Mouse (Mus musculus) CH12.LX (cell line): ENCODE measurements at regions not wholly inside any gene's neighbourhood (a gene's known extent, or its start where the extent isn't known, plus 50 kb on each side); places are given as distances from the start of the nearest gene placed in this dataset.
A peak's percentile ranks its signal among the peaks of the same experiment; 100 is the strongest.

Source experiments
- DNase-seq: peaks from one replicate; pipeline ENCODE4 v3.0.0-alpha.2; 2013; ENCODE audit errors: extremely low read depth
- H3K27ac ChIP-seq: 2 replicates; pipeline ENCODE4 v1.5.1; 2012; ENCODE audit warnings: low read depth, mild to moderate bottlenecking, control low read depth, moderate library complexity; ENCODE audit not compliant: insufficient read depth
- H3K27me3 ChIP-seq: replicated peaks from 2 replicates; pipeline ENCODE3; 2012; ENCODE audit warnings: inconsistent platforms
- H3K36me3 ChIP-seq, 2 experiments: replicated peaks in 1 of 2; 2 replicates each; pipeline versions ENCODE3 to v1.6.1; 2012; ENCODE audit warnings: inconsistent platforms in 1 of 2, low read length in 1 of 2, mild to moderate bottlenecking in 1 of 2, mixed read lengths in 1 of 2, moderate library complexity in 1 of 2; ENCODE audit not compliant: control insufficient read depth in 1 of 2, insufficient read depth in 1 of 2
- H3K4me1 ChIP-seq, 2 experiments: 2 replicates each; pipeline ENCODE4 v1.6.1; 2012; ENCODE audit warnings: inconsistent platforms in 1 of 2, moderate library complexity in 1 of 2; ENCODE audit not compliant: insufficient read depth in 2 of 2, control insufficient read depth in 1 of 2
- H3K4me2 ChIP-seq: 2 replicates; pipeline ENCODE4 v1.6.1; 2012; ENCODE audit warnings: low read depth, mild to moderate bottlenecking, control low read depth; ENCODE audit not compliant: poor library complexity, insufficient read depth, severe bottlenecking
- H3K4me3 ChIP-seq, 3 experiments: fragments of 150-350 bp in 1 of 3; sonication (generic) in 1 of 3; replicated peaks in 1 of 3; 2 replicates each; pipeline versions ENCODE3 to v1.5.1; 2011 to 2012; ENCODE audit warnings: low read depth in 2 of 3, low read length in 2 of 3, mild to moderate bottlenecking in 2 of 3, moderate library complexity in 2 of 3, control low read depth in 1 of 3, improper control_type of control experiment in 1 of 3, inconsistent platforms in 1 of 3, mixed read lengths in 1 of 3; ENCODE audit not compliant: poor library complexity in 1 of 3
- H3K79me2 ChIP-seq: replicated peaks from 2 replicates; pipeline ENCODE4 v1.6.1; 2012; ENCODE audit warnings: mild to moderate bottlenecking, moderate library complexity; ENCODE audit not compliant: control insufficient read depth, poor library complexity, insufficient read depth, severe bottlenecking; ENCODE audit errors: extremely low read depth
- H3K9ac ChIP-seq: 2 replicates; pipeline ENCODE4 v1.6.1; 2012; ENCODE audit warnings: low read depth, mild to moderate bottlenecking, control low read depth, moderate library complexity; ENCODE audit not compliant: insufficient read depth
- H3K9me3 ChIP-seq: replicated peaks from 2 replicates; pipeline ENCODE3; 2012; ENCODE audit warnings: low read length, inconsistent platforms, mixed read lengths
- BHLHE40 ChIP-seq: IDR thresholded peaks from 2 replicates; pipeline ENCODE4 v1.6.1; 2011; ENCODE audit warnings: mild to moderate bottlenecking, low read depth, low read length, improper control_type of control experiment
- CHD1 ChIP-seq: IDR thresholded peaks from 2 replicates; pipeline ENCODE4 v1.6.1; 2012; ENCODE audit warnings: low read depth, low read length, improper control_type of control experiment, inconsistent platforms
- CHD2 ChIP-seq: IDR thresholded peaks from 2 replicates; pipeline ENCODE4 v1.6.1; 2011; ENCODE audit warnings: low read length, improper control_type of control experiment
- CTCF ChIP-seq, 2 experiments: IDR thresholded peaks in 1 of 2; conservative IDR thresholded peaks in 1 of 2; 2 replicates each; pipeline ENCODE4 v1.5.1; 2011 to 2012; ENCODE audit warnings: low read depth in 2 of 2, low read length in 2 of 2, improper control_type of control experiment in 1 of 2, inconsistent platforms in 1 of 2, mild to moderate bottlenecking in 1 of 2, moderate library complexity in 1 of 2
- ELF1 ChIP-seq: IDR thresholded peaks from 2 replicates; pipeline ENCODE4 v1.6.1; 2014; ENCODE audit warnings: low read depth, mild to moderate bottlenecking, inconsistent platforms, low read length, improper control_type of control experiment
- EP300 ChIP-seq: IDR thresholded peaks from 2 replicates; pipeline ENCODE4 v1.6.1; 2011; ENCODE audit warnings: low read length, improper control_type of control experiment
- ETS1 ChIP-seq: conservative IDR thresholded peaks from 2 replicates; pipeline ENCODE4 v1.6.1; 2012; ENCODE audit warnings: low read depth, mild to moderate bottlenecking, inconsistent platforms, low read length, improper control_type of control experiment, moderate library complexity
- IRF4 ChIP-seq: IDR thresholded peaks from 2 replicates; pipeline ENCODE4 v1.6.1; 2014; ENCODE audit warnings: low read depth, mild to moderate bottlenecking, inconsistent platforms, low read length, improper control_type of control experiment
- JUN ChIP-seq: IDR thresholded peaks from 2 replicates; pipeline ENCODE4 v1.6.1; 2011; ENCODE audit warnings: low read depth, mild to moderate bottlenecking, low read length, improper control_type of control experiment, moderate library complexity; ENCODE audit not compliant: insufficient read depth
- JUND ChIP-seq: conservative IDR thresholded peaks from 2 replicates; pipeline ENCODE4 v1.6.1; 2011; ENCODE audit warnings: low read depth, low read length, improper control_type of control experiment
- KAT2A ChIP-seq: IDR thresholded peaks from 2 replicates; pipeline ENCODE4 v1.6.1; 2012; ENCODE audit warnings: low read length, improper control_type of control experiment, inconsistent platforms; ENCODE audit not compliant: insufficient replicate concordance
- MAFK ChIP-seq: IDR thresholded peaks from 2 replicates; pipeline ENCODE4 v1.6.1; 2011; ENCODE audit warnings: low read length, improper control_type of control experiment; ENCODE audit not compliant: insufficient replicate concordance
- MAX ChIP-seq: IDR thresholded peaks from 2 replicates; pipeline ENCODE4 v1.6.1; 2011; ENCODE audit warnings: low read length, improper control_type of control experiment
- MAZ ChIP-seq: IDR thresholded peaks from 2 replicates; pipeline ENCODE4 v1.6.1; 2012; ENCODE audit warnings: low read depth, mild to moderate bottlenecking, inconsistent platforms, low read length, improper control_type of control experiment, moderate library complexity
- MXI1 ChIP-seq: IDR thresholded peaks from 2 replicates; pipeline ENCODE4 v1.6.1; 2011; ENCODE audit warnings: mild to moderate bottlenecking, low read depth, low read length, improper control_type of control experiment
- MYC ChIP-seq: IDR thresholded peaks from 2 replicates; pipeline ENCODE4 v1.6.1; 2011; ENCODE audit warnings: low read depth, mild to moderate bottlenecking, improper control_type of control experiment, low read length
- POLR2A ChIP-seq: IDR thresholded peaks from 2 replicates; pipeline ENCODE4 v1.6.1; 2011; ENCODE audit warnings: low read depth, mild to moderate bottlenecking, improper control_type of control experiment, low read length
- RAD21 ChIP-seq: IDR thresholded peaks from 2 replicates; pipeline ENCODE4 v1.6.1; 2011; ENCODE audit warnings: low read depth, mild to moderate bottlenecking, low read length, improper control_type of control experiment, moderate library complexity
- RCOR1 ChIP-seq: conservative IDR thresholded peaks from 2 replicates; pipeline ENCODE4 v1.6.1; 2012; ENCODE audit warnings: low read depth, mild to moderate bottlenecking, inconsistent platforms, low read length, improper control_type of control experiment
- SIN3A ChIP-seq: IDR thresholded peaks from 2 replicates; pipeline ENCODE4 v1.6.1; 2012; ENCODE audit warnings: low read length, improper control_type of control experiment, inconsistent platforms
- TBP ChIP-seq: conservative IDR thresholded peaks from 2 replicates; pipeline ENCODE4 v1.6.1; 2011; ENCODE audit warnings: low read depth, low read length, improper control_type of control experiment
- TCF12 ChIP-seq: IDR thresholded peaks from 2 replicates; pipeline ENCODE4 v1.6.1; 2014; ENCODE audit warnings: low read depth, mild to moderate bottlenecking, inconsistent platforms, low read length, improper control_type of control experiment
- ZMIZ1 ChIP-seq: IDR thresholded peaks from 2 replicates; pipeline ENCODE4 v1.6.1; 2012; ENCODE audit warnings: low read depth, mild to moderate bottlenecking, inconsistent platforms, low read length, improper control_type of control experiment
- ZNF384 ChIP-seq: IDR thresholded peaks from 2 replicates; pipeline ENCODE4 v1.6.1; 2012; ENCODE audit warnings: low read depth, low read length, improper control_type of control experiment, inconsistent platforms
- dilution Hi-C: fragments of 300-500 bp; cut with MboI; formaldehyde crosslinking; loops from 2 replicates; pipeline ENCODE4 v1.14.3; 2020; ENCODE audit warnings: low sequenced_read_pairs; ENCODE audit not compliant: extremely low pct_unique_long_range_greater_than_20kb, extremely low pct_ligation_motif_present
- in situ Hi-C: fragments of 300-500 bp; cut with MboI; formaldehyde crosslinking; loops from 3 replicates; pipeline ENCODE4 v1.14.3; 2019; ENCODE audit warnings: low sequenced_read_pairs, low pct_ligation_motif_present, low pct_unique_long_range_greater_than_20kb, mixed read lengths

GRCm38 (mm10) chr10:19526353-19526752 lies 65.4 kb upstream of the Ifngr1 start:
- Histone ChIP-seq H3K4me2 (no peak overlapping the region), H3K9ac (no peak overlapping the region), H3K4me1 (peaks cover 2 to 18% of the 10 kb centered on the region in 2 experiments; a peak in 3 of 4 replicates), H3K79me2 (no peaks in the 10 kb centered on the region), H3K27me3 (no peaks in the 10 kb centered on the region), H3K4me3 (no peak overlapping the region), H3K36me3 (no peaks in the 10 kb centered on the region), H3K9me3 (no peaks in the 10 kb centered on the region), H3K27ac (no peak overlapping the region)
- in situ Hi-C loops, result loop anchor here (10.0 kb wide), 1 partner anchor 148 kb away; no protein-coding TSS in a partner anchor
- no peak for DNase-seq
- dilution Hi-C loops, result no loop called here
- TF ChIP-seq MAZ (no peak), SIN3A (no peak), MAX (no peak), KAT2A (no peak), ELF1 (no peak), CHD1 (no peak)

GRCm38 (mm10) chr10:19529655-19530054 lies 62.1 kb upstream of the Ifngr1 start:
- Histone ChIP-seq H3K9me3 (no peaks in the 10 kb centered on the region), H3K4me3 (no peak overlapping the region), H3K9ac (no peak overlapping the region), H3K79me2 (no peaks in the 10 kb centered on the region), H3K36me3 (no peaks in the 10 kb centered on the region), H3K27ac (no peak overlapping the region), H3K4me2 (peak overlapping the region; percentile 16), H3K4me1 (peaks cover 5 to 21% of the 10 kb centered on the region in 2 experiments; a peak in 3 of 4 replicates), H3K27me3 (no peaks in the 10 kb centered on the region)
- TF ChIP-seq CHD2 (peak; percentile 32; the same call in 1 of the 2 replicates), EP300 (peak; percentile 91), ZNF384 (no peak), CTCF (conservative IDR thresholded peaks at IDR 0.05 in 1 of 2, IDR thresholded peaks at IDR 0.05 in 1 of 2; ENCODE audit: low read depth in 2 of 2, low read length in 2 of 2) (no peak), TCF12 (peak; percentile 81), SIN3A (peak; percentile 62; the same call in 1 of the 2 replicates), IRF4 (peak; percentile 90), MXI1 (no peak), ETS1 (peak; percentile 76), POLR2A (no peak), TBP (0 out of 2 replicates have a peak, but pooled peaks have one; percentile 21), MYC (peak; percentile 11; the same call in 1 of the 2 replicates), JUN (peak; percentile 81), MAZ (peak; percentile 42; the same call in 1 of the 2 replicates), RCOR1 (peak; percentile 82; the same call in 1 of the 2 replicates), BHLHE40 (peak; percentile 47), MAFK (peak; percentile 82), ZMIZ1 (no peak), RAD21 (no peak), JUND (peak; percentile 89)
- dilution Hi-C loops, result no loop called here
- in situ Hi-C loops, result loop anchor here (10.0 kb wide), 2 partner anchors 65 to 145 kb away; partner anchors contain the start of gene Ifngr1
- DNase-seq, result peak; percentile 47
